8 mouse cellular contexts compared by ENCODE assay signal in genomic region chr11:87725964-87726562, GRCm38 (mm10). TPM values are rescaled to one million over a fixed set of nuclear protein-coding genes. Genes with fewer than 3 reads are reported as not detected.
DNase-seq lines count a peak whose midpoint lies in the region; ATAC-seq and TF ChIP-seq lines count a peak whose summit lies in the region.

No protein-coding gene starts in this region.

- TF ChIP-seq RAD21 in MEL (IDR thresholded peaks at IDR 0.05; ENCODE audit: low read depth, low read length) = no peak

- H3K4me1 ChIP-seq in heart, embryonic 10.5 days = peaks cover 42% of the 10 kb centered on the region
- H3K4me1 ChIP-seq in MEL (ENCODE audit: control insufficient read depth in 1 of 2, insufficient read depth in 2 of 2, low read length in 2 of 2) = peaks cover 39 to 57% of the 10 kb centered on the region in 2 experiments

- no peak for TF ChIP-seq CTCF in MEL (IDR thresholded peaks at IDR 0.05 in 2 of 3, conservative IDR thresholded peaks at IDR 0.05 in 1 of 3; ENCODE audit: control insufficient read depth in 1 of 3, insufficient read depth in 1 of 3, low read depth in 2 of 3, low read length in 3 of 3, poor library complexity in 1 of 3, severe bottlenecking in 1 of 3)

- peak; percentile 36 to 89; a peak in 3 of 4 replicates for TF ChIP-seq POLR2A in MEL (IDR thresholded peaks at IDR 0.05; ENCODE audit: control insufficient read depth in 1 of 2, insufficient read depth in 1 of 2, low read depth in 1 of 2, low read length in 2 of 2, poor library complexity in 1 of 2)

- H3K4me3 ChIP-seq in heart, embryonic 10.5 days = peak overlapping the region; percentile 40
- H3K4me3 ChIP-seq in MEL (ENCODE audit: control insufficient read depth in 1 of 2, insufficient read depth in 1 of 2, low read depth in 2 of 2, low read length in 2 of 2) = peak overlapping the region; percentile 9 to 40

- H3K9ac ChIP-seq in MEL (ENCODE audit: control insufficient read depth, low read depth, low read length, poor library complexity, severe bottlenecking) = peak overlapping the region; percentile 81

- WGBS in heart, embryonic 10.5 days = 5% methylated on average over 6 of the region's 6 CpGs

- H3K27me3 ChIP-seq in heart, embryonic 10.5 days (ENCODE audit: insufficient read depth, poor library complexity, severe bottlenecking) = no peaks in the 10 kb centered on the region
- no peaks in the 10 kb centered on the region for H3K27me3 ChIP-seq in MEL (ENCODE audit: control insufficient read depth in 1 of 2, insufficient read depth in 2 of 2, low read length in 2 of 2)

- H3K36me3 ChIP-seq in heart, embryonic 10.5 days = no peaks in the 10 kb centered on the region
- peaks cover 0 to 50% of the 10 kb centered on the region in 2 experiments; a peak in 2 of 4 replicates for H3K36me3 ChIP-seq in MEL (ENCODE audit: control insufficient read depth in 1 of 2, insufficient read depth in 2 of 2, low read length in 2 of 2)

- TF ChIP-seq EP300 in MEL (IDR thresholded peaks at IDR 0.05; ENCODE audit: low read depth in 1 of 2, low read length in 2 of 2) = peak; percentile 100

- peak; percentile 96 for DNase-seq in heart, embryonic 10.5 days (ENCODE audit: low spot score)
- DNase-seq in heart, postnatal 25 days (ENCODE audit: low spot score) = no peak
- DNase-seq in MEL (ENCODE audit: low read depth, low spot score) = peak; percentile 100
- DNase-seq in yolk sac, embryonic 10.5 days (ENCODE audit: low spot score) = peak; percentile 54
- no peak for DNase-seq in cerebellum, postnatal 36 days
- no peak for DNase-seq in cerebellum, adult 11-12 months

- peak overlapping the region; percentile 90 for H3K27ac ChIP-seq in heart, embryonic 10.5 days
- peak overlapping the region; percentile 98 for H3K27ac ChIP-seq in MEL (ENCODE audit: control insufficient read depth, low read depth, low read length)

- intact Hi-C loops in heart, postnatal 25 days (cut with DNase I) = no loop called here

- ATAC-seq in granulocyte monocyte progenitor cell, adult 5-6 weeks (replicated peaks; ENCODE audit: poor library complexity, severe bottlenecking) = peak; percentile 35
- peak; percentile 51 for ATAC-seq in megakaryocyte, adult 5-6 weeks (ENCODE audit: poor library complexity, severe bottlenecking)

- H3K9me3 ChIP-seq in heart, embryonic 10.5 days = no peaks in the 10 kb centered on the region
- no peaks in the 10 kb centered on the region for H3K9me3 ChIP-seq in MEL (replicated peaks; ENCODE audit: insufficient read depth, low read length)

- peaks cover 27% of the 10 kb centered on the region for H3K79me2 ChIP-seq in MEL (ENCODE audit: control insufficient read depth, insufficient read depth, low read length, poor library complexity)

TF ChIP-seq in MEL, 35 proteins besides CTCF, POLR2A, EP300 and RAD21:
- TF ChIP-seq NELFE (IDR thresholded peaks at IDR 0.05; ENCODE audit: low read depth, low read length) (peak; percentile 86), ZNF384 (IDR thresholded peaks at IDR 0.05; ENCODE audit: low read depth, low read length) (no peak), CHD2 (IDR thresholded peaks at IDR 0.05; ENCODE audit: low read length) (peak; percentile 33; the same call in 1 of the 2 replicates), GABPA (IDR thresholded peaks at IDR 0.05; ENCODE audit: low read depth, low read length) (no peak), ZKSCAN1 (IDR thresholded peaks at IDR 0.05; ENCODE audit: low read depth, low read length) (no peak), HCFC1 (IDR thresholded peaks at IDR 0.05; ENCODE audit: low read depth, low read length) (peak; percentile 75), BHLHE40 (IDR thresholded peaks at IDR 0.05; ENCODE audit: borderline replicate concordance, low read depth, low read length) (peak; percentile 76; the same call in 1 of the 2 replicates), ETS1 (IDR thresholded peaks at IDR 0.05; ENCODE audit: low read depth, low read length) (peak; percentile 97), TAL1 (IDR thresholded peaks at IDR 0.05; ENCODE audit: low read length) (peak; percentile 99), MXI1 (IDR thresholded peaks at IDR 0.05; ENCODE audit: low read depth, low read length) (peak; percentile 92), TBP (IDR thresholded peaks at IDR 0.05; ENCODE audit: low read depth, low read length) (peak; percentile 96), ZC3H11A (IDR thresholded peaks at IDR 0.05; ENCODE audit: low read depth, low read length) (no peak), POLR2AphosphoS5 (IDR thresholded peaks at IDR 0.05; ENCODE audit: borderline replicate concordance, low read depth, low read length) (no peak), UBTF (IDR thresholded peaks at IDR 0.05; ENCODE audit: borderline replicate concordance, insufficient read depth, low read depth, low read length) (no peak), POLR2AphosphoS2 (IDR thresholded peaks at IDR 0.05; ENCODE audit: low read length) (peak; percentile 96), GATA1 (IDR thresholded peaks at IDR 0.05; ENCODE audit: low read depth, low read length) (peak; percentile 100), RCOR1 (IDR thresholded peaks at IDR 0.05; ENCODE audit: low read depth, low read length) (peak; percentile 92; the same call in 1 of the 2 replicates), ZMIZ1 (IDR thresholded peaks at IDR 0.05; ENCODE audit: low read depth, low read length) (peak; percentile 94), KAT2A (conservative IDR thresholded peaks at IDR 0.05; ENCODE audit: low read depth, low read length) (peak; percentile 51; the same call in 1 of the 2 replicates), MYB (IDR thresholded peaks at IDR 0.05; ENCODE audit: low read depth, low read length) (peak; percentile 99), NRF1 (IDR thresholded peaks at IDR 0.05; ENCODE audit: insufficient read depth, low read depth, low read length, poor library complexity, severe bottlenecking) (peak; percentile 39; the same call in 1 of the 2 replicates), USF2 (IDR thresholded peaks at IDR 0.05; ENCODE audit: borderline replicate concordance in 1 of 2, insufficient read depth in 1 of 2, low read depth in 1 of 2, low read length in 2 of 2) (no peak), MAX (IDR thresholded peaks at IDR 0.05; ENCODE audit: low read length) (peak; percentile 94), MEF2A (IDR thresholded peaks at IDR 0.05; ENCODE audit: extremely low read depth, insufficient replicate concordance, low read depth, low read length, poor library complexity, severe bottlenecking) (peak; percentile 67; the same call in 1 of the 2 replicates), MAZ (IDR thresholded peaks at IDR 0.05; ENCODE audit: low read depth, low read length) (peak; percentile 99), E2F4 (IDR thresholded peaks at IDR 0.05; ENCODE audit: borderline replicate concordance, low read depth, low read length) (no peak; the same call in 1 of the 2 replicates), MAFK (IDR thresholded peaks at IDR 0.05; ENCODE audit: borderline replicate concordance, low read depth, low read length) (peak; percentile 40; the same call in 1 of the 2 replicates), SIN3A (IDR thresholded peaks at IDR 0.05; ENCODE audit: low read length) (peak; percentile 100), JUND (IDR thresholded peaks at IDR 0.05; ENCODE audit: low read depth, low read length) (peak; percentile 89; the same call in 1 of the 2 replicates), USF1 (IDR thresholded peaks at IDR 0.05; ENCODE audit: low read depth, low read length) (no peak), CHD1 (IDR thresholded peaks at IDR 0.05; ENCODE audit: low read depth, low read length) (peak; percentile 98), MYC (IDR thresholded peaks at IDR 0.05; ENCODE audit: low read depth, low read length) (peak; percentile 94), SMC3 (IDR thresholded peaks at IDR 0.05; ENCODE audit: low read depth, low read length) (no peak), ELF1 (IDR thresholded peaks at IDR 0.05; ENCODE audit: low read depth, low read length) (peak; percentile 76), TCF12 (IDR thresholded peaks at IDR 0.05; ENCODE audit: low read depth, low read length) (peak; percentile 100)

RNA-seq across cellular contexts. Expression of gene Supt4a, which starts 11.3 kb away (rescaled TPM):
- 122 and 151 TPM in 2 replicates for polyA plus RNA-seq in heart, embryonic 10.5 days (2016; fragmentation: Nextera tagmentation; extraction: Ambion mirVana)
- total RNA-seq in heart, postnatal 25 days (2021) = 10 to 100 TPM; 42.9 to 46.7 TPM
- 301 and 332 TPM in 2 replicates for total RNA-seq in MEL (2012; rRNA removed)
- 100 to 1,000 TPM in 1 of 2 experiments, not detected in 1; 223 TPM for polyA plus RNA-seq in MEL (2012; ENCODE audit: insufficient read depth in 1 of 2, insufficient read length in 2 of 2, low read depth in 1 of 2, low replicate concordance in 2 of 2, missing spikeins in 1 of 2)
- 130 and 136 TPM in 2 replicates for total RNA-seq in granulocyte monocyte progenitor cell, adult 5-6 weeks (2014; fragmentation: Nextera tagmentation)
- 58.6 and 81.1 TPM in 2 replicates for total RNA-seq in granulocyte monocyte progenitor cell, adult 5-6 weeks (2017)
- total RNA-seq in megakaryocyte, adult 5-6 weeks (2015) = 200 and 205 TPM in 2 replicates
- 58.9 and 59.0 TPM in 2 replicates for total RNA-seq in megakaryocyte, adult 5-6 weeks (2017)

RNA-seq across cellular contexts. Expression of gene Tspoap1, which starts 34.3 kb away (rescaled TPM):
- 0.95 and 1.5 TPM in 2 replicates for polyA plus RNA-seq in heart, embryonic 10.5 days (2016; fragmentation: Nextera tagmentation; extraction: Ambion mirVana)
- total RNA-seq in heart, postnatal 25 days (2021) = under 1 TPM; 0.14 to 0.42 TPM
- 3.7 and 5.2 TPM in 2 replicates for total RNA-seq in MEL (2012; rRNA removed)
- 1 to 10 TPM in 1 of 2 experiments, not detected in 1; 8.6 TPM for polyA plus RNA-seq in MEL (2012; ENCODE audit: insufficient read depth in 1 of 2, insufficient read length in 2 of 2, low read depth in 1 of 2, low replicate concordance in 2 of 2, missing spikeins in 1 of 2)
- 100 and 132 TPM in 2 replicates for total RNA-seq in granulocyte monocyte progenitor cell, adult 5-6 weeks (2014; fragmentation: Nextera tagmentation)
- 51.8 and 56.2 TPM in 2 replicates for total RNA-seq in granulocyte monocyte progenitor cell, adult 5-6 weeks (2017)
- total RNA-seq in megakaryocyte, adult 5-6 weeks (2015) = 5.4 and 8.0 TPM in 2 replicates
- 6.1 and 8.6 TPM in 2 replicates for total RNA-seq in megakaryocyte, adult 5-6 weeks (2017)

Comparison
In these comparisons a context has a peak if more than half of its experiments do, and no peak if none do; other contexts are left out.
1. DNase-seq: peak in heart, embryonic 10.5 days (single experiment), MEL (single experiment) and yolk sac, embryonic 10.5 days (single experiment); none in heart, postnatal 25 days (single experiment), cerebellum, postnatal 36 days (0 of 2) and cerebellum, adult 11-12 months (single experiment).